9 mouse cellular contexts compared by ENCODE assay signal in the genomic region with DNA sequence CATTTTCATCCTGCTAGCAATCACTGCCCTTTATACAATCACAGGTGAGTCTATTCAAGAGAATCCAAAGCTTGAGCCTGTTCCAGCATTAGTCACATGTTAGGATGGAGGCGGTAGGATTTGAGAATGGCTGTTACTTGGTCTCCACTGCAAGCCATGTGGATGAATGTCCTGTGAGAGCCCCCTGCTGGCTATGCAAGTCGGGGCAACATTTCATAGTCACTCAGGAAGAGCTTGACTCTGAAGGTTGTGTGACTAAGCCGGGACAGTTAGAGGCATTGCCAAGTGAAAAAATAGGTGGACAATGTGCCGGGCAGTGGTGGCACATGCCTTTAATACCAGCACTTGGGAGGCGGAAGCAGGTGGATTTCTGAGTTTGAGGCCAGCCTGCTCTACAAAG. TPM values are rescaled to one million over a fixed set of nuclear protein-coding genes. Genes with fewer than 3 reads are reported as not detected.
A peak's percentile ranks its signal among the peaks of the same experiment; 100 is the strongest.
DNase-seq lines count a peak whose midpoint lies in the region; ATAC-seq and TF ChIP-seq lines count a peak whose summit lies in the region.
"Had no signal": no experiment of that assay in that cellular context is flagged by ENCODE, and none has a peak within 500 bp of the region (broad histone marks: within the 10 kb centered on the region; RNA-seq: fewer than 3 reads in every experiment).

No protein-coding gene starts in this region.

- H3K27me3 ChIP-seq in cerebellum, adult 2 months (ENCODE audit: control insufficient read depth, insufficient read depth, low read length) = no peaks in the 10 kb centered on the region
- no peaks in the 10 kb centered on the region for H3K27me3 ChIP-seq in midbrain, postnatal 0 days (ENCODE audit: insufficient read depth, low read length)
- no peaks in the 10 kb centered on the region for H3K27me3 ChIP-seq in midbrain, embryonic 13.5 days
- H3K27me3 ChIP-seq in liver, embryonic 13.5 days = peaks cover 18% of the 10 kb centered on the region

- no peak overlapping the region for H3K9ac ChIP-seq in midbrain, postnatal 0 days (replicated peaks; ENCODE audit: low read length, poor library complexity, severe bottlenecking)
- H3K9ac ChIP-seq in midbrain, embryonic 13.5 days (replicated peaks) = no peak overlapping the region
- H3K9ac ChIP-seq in liver, embryonic 13.5 days = no peak overlapping the region

- H3K27ac ChIP-seq in cerebellum, adult 2 months (ENCODE audit: insufficient read depth, low read length) = no peak overlapping the region
- no peak overlapping the region for H3K27ac ChIP-seq in midbrain, postnatal 0 days (ENCODE audit: low read depth, low read length)
- no peak overlapping the region for H3K27ac ChIP-seq in midbrain, embryonic 13.5 days
- no peak overlapping the region for H3K27ac ChIP-seq in liver, embryonic 13.5 days

- TF ChIP-seq POLR2A in cerebellum, adult 2 months (IDR thresholded peaks at IDR 0.05; ENCODE audit: borderline replicate concordance, insufficient read depth, low read length) = no peak

- no peak overlapping the region for H3K4me2 ChIP-seq in midbrain, postnatal 0 days (ENCODE audit: low read depth, low read length, poor library complexity, severe bottlenecking)
- H3K4me2 ChIP-seq in midbrain, embryonic 13.5 days (replicated peaks) = no peak overlapping the region
- H3K4me2 ChIP-seq in liver, embryonic 13.5 days = no peak overlapping the region

- H3K4me3 ChIP-seq in cerebellum, adult 2 months (replicated peaks; ENCODE audit: insufficient read depth, low read depth, low read length) = no peak overlapping the region
- H3K4me3 ChIP-seq in midbrain, postnatal 0 days (ENCODE audit: low read depth, low read length) = no peak overlapping the region
- H3K4me3 ChIP-seq in midbrain, embryonic 13.5 days (replicated peaks) = no peak overlapping the region
- H3K4me3 ChIP-seq in liver, embryonic 13.5 days (replicated peaks) = no peak overlapping the region

- 0 out of 2 replicates have a peak, but pooled peaks have one; percentile 6 for TF ChIP-seq CTCF in cerebellum, adult 2 months (IDR thresholded peaks at IDR 0.05; ENCODE audit: borderline replicate concordance, insufficient read depth, low read depth, low read length)
- peak; percentile 60 for TF ChIP-seq CTCF in midbrain, postnatal 0 days (IDR thresholded peaks at IDR 0.05)

- no peaks in the 10 kb centered on the region; the same call in 1 of the 2 replicates for H3K4me1 ChIP-seq in cerebellum, adult 2 months (ENCODE audit: control insufficient read depth, insufficient read depth, low read length)
- no peaks in the 10 kb centered on the region for H3K4me1 ChIP-seq in midbrain, postnatal 0 days (ENCODE audit: insufficient read depth, low read length)
- no peaks in the 10 kb centered on the region for H3K4me1 ChIP-seq in midbrain, embryonic 13.5 days (replicated peaks)
- no peaks in the 10 kb centered on the region for H3K4me1 ChIP-seq in liver, embryonic 13.5 days (replicated peaks)

- no peaks in the 10 kb centered on the region for H3K9me3 ChIP-seq in midbrain, postnatal 0 days (ENCODE audit: low read length)
- no peaks in the 10 kb centered on the region for H3K9me3 ChIP-seq in midbrain, embryonic 13.5 days
- H3K9me3 ChIP-seq in liver, embryonic 13.5 days (replicated peaks) = no peaks in the 10 kb centered on the region

- WGBS in cerebellum, adult 2 months = 43% methylated on average over 5 of the region's 5 CpGs
- WGBS in midbrain, postnatal 0 days = 53% methylated on average over 5 of the region's 5 CpGs
- WGBS in midbrain, embryonic 13.5 days = 56% methylated on average over 5 of the region's 5 CpGs
- whole genome bisulfite sequencing in liver, embryonic 13.5 days (ENCODE audit: insufficient replicate concordance) = 33% methylated on average over 5 of the region's 5 CpGs

- no peak for ATAC-seq in midbrain, postnatal 0 days (ENCODE audit: low FRiP score)
- no peak for ATAC-seq in midbrain, embryonic 13.5 days
- ATAC-seq in liver, embryonic 13.5 days (ENCODE audit: low read depth) = no peak

- no peaks in the 10 kb centered on the region for H3K36me3 ChIP-seq in midbrain, postnatal 0 days (ENCODE audit: insufficient read depth, low read length)
- no peaks in the 10 kb centered on the region for H3K36me3 ChIP-seq in midbrain, embryonic 13.5 days
- H3K36me3 ChIP-seq in liver, embryonic 13.5 days = no peaks in the 10 kb centered on the region

- no peak for DNase-seq in cerebellum, adult 2 months
- no peak for DNase-seq in cerebellum, adult 8-10 months
- peak; percentile 5 for DNase-seq in midbrain, postnatal 0 days (ENCODE audit: low spot score)
- peak; percentile 19 for DNase-seq in c-Kit-positive CD71-negative TER-119-negative erythroid progenitor cells, embryonic 14.5 days (ENCODE audit: low read depth)
- peak; percentile 3 for DNase-seq in liver, embryonic 13.5 days
- no peak for DNase-seq in natural killer cell, adult 2 months (ENCODE audit: low spot score in 2 of 2)
- DNase-seq in frontal cortex, postnatal 25 days (ENCODE audit: low spot score in 2 of 2) = no peak

RNA-seq across cellular contexts. Expression of a gene that starts 40.0 kb away (rescaled TPM):
- polyA plus RNA-seq in cerebellum, adult 2 months (2012; rRNA removed) = 4.5 and 5.0 TPM in 2 replicates
- total RNA-seq in midbrain, postnatal 0 days (2014; rRNA removed) = 0.16 and 0.33 TPM in 2 replicates
- polyA plus RNA-seq in midbrain, postnatal 0 days (2015; fragmentation: Nextera tagmentation; extraction: Ambion mirVana) = 0.10 and 0.19 TPM in 2 replicates
- 0.09 TPM in 1 of 2 replicates, not detected in the other for polyA plus RNA-seq in midbrain, embryonic 13.5 days (2015; fragmentation: Nextera tagmentation; extraction: Ambion mirVana)
- polyA plus RNA-seq in liver, embryonic 13.5 days (2015; fragmentation: Nextera tagmentation; extraction: Ambion mirVana) = not detected in 2 replicates
- total RNA-seq: left cerebral cortex, postnatal 36 days had no signal

Comparison
In these comparisons a context has a peak if more than half of its experiments do, and no peak if none do; other contexts are left out.
1. DNase-seq: peak in midbrain, postnatal 0 days (single experiment), c-Kit-positive CD71-negative TER-119-negative erythroid progenitor cells, embryonic 14.5 days (single experiment) and liver, embryonic 13.5 days (single experiment); none in cerebellum, adult 2 months (0 of 2), cerebellum, adult 8-10 months (single experiment), natural killer cell, adult 2 months (0 of 2) and frontal cortex, postnatal 25 days (0 of 2).